Mouse (Mus musculus): ENCODE results near the gene Lmbr1l.

DNA sequence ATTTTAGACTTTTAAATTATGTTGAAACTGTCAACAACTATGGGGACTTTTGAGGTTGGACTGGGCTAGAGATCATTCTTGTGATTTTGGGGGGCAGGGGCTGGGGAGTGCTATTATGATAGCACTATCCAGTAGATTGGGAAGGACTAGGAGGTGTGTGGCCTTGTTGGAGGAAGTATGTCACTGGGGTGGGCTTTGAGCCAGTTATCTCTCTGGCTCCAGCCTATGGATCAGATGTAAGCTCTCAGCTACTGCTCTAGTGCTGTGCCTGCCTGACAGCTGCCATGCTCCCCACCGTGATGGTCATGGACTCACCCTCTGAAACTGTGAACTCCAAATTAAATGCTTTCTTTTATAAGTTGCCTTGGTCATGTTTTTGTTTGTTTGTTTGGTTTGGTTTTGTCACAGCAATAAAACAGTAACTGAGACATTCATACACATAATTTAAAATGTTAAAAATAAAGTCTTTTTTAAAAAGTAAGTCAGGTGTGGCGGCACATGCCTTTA is 5.1 kb upstream of the Lmbr1l start:
- TF ChIP-seq TAL1 (IDR thresholded peaks at IDR 0.05; ENCODE audit: low read length) (no peak), GATA1 (IDR thresholded peaks at IDR 0.05; ENCODE audit: low read length) (no peak)
